Mouse (Mus musculus) urinary bladder, postnatal 14 days (tissue): ENCODE measurements around the gene Epor.

ENCODE experiments used
- DNase-seq: peaks from one replicate; pipeline ENCODE4 v3.0.0; 2021; ENCODE audit warnings: low spot score

The Epor gene

DNA sequence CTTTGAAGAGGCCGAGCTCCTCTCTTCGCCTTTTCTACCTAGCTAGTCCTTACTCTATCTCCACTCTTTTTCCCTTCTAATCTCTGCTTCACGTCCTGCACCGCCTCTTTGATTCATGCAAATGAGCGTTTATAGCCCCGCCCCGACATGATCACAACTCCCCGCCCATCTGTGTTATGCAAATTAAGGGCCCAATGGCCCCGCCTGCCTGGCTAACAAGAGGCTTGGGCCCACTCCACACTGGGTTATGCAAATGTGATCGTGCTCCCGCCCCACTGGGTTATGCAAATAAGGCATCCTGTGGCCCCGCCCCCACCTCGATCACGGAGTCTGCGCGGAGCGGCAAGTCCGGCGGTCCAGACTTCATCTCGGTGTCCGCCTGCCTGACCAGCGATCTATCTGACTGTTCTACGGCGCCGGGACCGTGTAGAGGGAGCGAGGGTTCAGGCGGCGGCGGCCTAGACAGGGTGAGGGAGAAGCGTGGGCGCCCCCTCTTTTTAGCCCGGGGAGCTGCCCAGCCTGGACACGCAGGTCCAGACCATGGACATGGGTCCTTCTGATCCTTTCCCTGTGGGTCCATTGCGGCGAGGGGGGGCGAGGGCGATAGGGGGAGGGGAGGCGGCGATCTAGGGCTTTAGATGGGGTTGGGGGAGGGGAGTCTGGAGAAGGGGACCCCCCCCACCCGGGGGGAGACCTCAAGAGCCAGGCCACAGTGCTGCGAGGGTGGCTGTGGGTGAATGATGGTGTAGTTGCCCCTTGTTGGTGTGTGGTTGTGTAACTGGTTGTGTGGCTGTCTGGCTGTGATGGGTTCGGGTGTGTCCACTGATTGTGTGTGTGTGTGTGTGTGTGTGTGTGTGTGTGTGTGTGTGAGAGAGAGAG, 26.4 kb downstream of the Epor start, which contains the start of gene Plppr2:
Gene Plppr2 (plus strand): TSS at position 342 of the 879 bp plus-strand sequence.
- DNase-seq = peak; percentile 98

DNA sequence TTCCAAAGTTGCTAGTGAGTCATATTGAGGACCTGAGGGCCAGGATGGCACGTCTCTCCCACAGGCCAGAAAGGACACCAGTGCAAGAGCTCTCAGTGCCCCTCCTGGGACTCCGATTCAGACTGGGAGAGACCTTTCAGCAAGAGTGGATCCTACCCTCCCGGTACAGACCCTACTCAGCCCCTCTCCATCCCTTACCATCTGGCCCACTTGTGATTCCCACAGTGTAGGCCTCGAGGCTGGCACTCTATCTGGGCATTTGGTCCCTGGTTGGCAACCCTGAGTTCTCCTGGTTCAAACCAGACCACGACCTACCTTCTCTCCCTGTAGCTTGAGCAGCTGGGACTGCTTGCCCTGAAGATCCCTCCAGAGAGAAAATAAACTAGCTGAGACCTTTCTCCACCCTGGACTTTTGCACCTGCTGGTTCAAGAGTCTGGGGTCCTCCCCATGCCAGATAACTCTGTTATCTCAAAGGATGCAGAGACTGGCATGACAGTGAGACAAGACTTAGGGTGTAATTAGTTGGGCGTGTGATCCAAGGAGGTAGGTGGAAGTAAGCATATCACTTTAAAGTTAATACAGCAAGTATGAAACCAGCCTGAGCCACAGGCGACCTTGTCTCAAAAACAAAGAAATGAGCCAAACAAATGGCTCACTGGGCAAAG, 27.7 kb downstream of the Epor start:
- DNase-seq = no peak

GRCm38 (mm10) chr9:21934021-21934420, 29.3 kb downstream of the Epor start:
- no peak for DNase-seq

DNA sequence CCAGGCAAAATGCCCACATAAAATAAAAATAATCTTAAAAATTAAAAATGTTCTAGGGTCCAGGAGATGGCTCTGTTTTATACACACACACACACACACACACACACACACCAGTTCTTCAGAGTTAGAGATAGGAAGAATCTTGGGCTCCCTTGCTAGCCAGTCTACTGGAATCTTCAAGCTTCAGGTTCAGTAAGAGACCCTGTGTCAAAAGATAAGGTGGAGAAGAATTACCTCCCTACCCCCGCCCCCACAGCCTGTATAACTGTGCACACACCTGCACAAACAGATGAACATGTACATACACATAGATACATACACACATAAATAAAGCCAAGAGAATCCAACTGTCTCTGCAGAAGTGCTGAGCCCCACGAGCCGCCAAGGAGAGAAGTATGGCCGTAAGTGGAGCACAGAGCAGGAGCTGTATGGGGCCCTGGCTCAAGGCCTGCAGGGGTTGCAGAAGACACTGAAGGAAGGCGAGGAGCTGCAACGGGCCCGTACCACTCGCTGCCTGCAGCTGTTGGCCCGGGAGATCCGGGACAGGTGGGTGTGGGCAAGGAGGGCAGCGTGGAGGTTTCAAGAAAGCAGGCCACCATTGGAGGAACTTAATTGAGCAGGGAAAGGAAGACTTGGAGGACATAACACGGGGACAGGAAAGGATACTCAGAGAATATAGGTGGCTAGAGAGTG, 30.7 kb downstream of the Epor start:
- DNase-seq = no peak

DNA sequence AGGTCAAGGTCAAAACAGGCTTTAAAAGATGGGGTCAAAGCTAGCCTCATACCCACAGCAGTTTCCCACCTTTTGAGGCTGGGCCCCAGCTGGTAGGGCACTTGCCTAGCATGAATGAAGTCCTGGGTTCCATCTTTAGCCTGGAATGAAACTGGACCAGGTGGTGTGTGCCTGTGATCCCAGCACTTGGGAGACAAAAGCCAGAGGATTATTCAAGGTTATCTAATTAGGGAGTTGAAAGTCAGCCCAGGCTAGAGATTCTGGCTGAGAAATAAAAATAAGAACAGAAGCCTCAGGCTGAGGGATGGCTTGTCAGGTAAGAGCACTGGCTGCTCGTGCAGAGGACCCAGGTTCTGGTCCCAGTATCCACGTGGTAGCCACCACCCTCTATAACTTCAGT, 31.3 kb downstream of the Epor start:
- no peak for DNase-seq

DNA sequence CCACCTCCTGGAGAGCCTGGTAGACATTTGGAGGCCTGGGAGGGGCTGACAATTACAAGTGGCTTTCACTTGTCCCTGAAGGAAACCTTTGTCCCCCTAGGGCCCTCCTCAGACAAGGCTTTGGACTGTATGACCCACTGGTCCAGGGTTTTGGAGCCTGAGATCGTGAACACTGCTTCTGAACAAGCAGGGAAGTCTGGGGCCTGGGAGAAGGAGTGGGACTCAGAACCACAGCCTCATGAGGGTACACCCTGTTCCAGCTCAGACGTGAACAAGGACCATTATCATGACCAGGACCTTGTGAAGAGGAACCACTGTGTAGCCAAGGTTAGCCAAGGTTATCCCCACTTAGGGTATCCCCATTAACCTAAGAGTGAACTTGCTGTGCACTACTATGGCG, 34.1 kb downstream of the Epor start:
- no peak for DNase-seq

- peak; percentile 93 for DNase-seq
Observed at GRCm38 (mm10) chr9:21927208-21927753, 36.0 kb downstream of the Epor start, which contains the start of the genes Ccdc159 and Tmem205. Ccdc159 (plus strand) TSS chr9:21927471. Tmem205 (minus strand) TSS chr9:21927556.

DNA sequence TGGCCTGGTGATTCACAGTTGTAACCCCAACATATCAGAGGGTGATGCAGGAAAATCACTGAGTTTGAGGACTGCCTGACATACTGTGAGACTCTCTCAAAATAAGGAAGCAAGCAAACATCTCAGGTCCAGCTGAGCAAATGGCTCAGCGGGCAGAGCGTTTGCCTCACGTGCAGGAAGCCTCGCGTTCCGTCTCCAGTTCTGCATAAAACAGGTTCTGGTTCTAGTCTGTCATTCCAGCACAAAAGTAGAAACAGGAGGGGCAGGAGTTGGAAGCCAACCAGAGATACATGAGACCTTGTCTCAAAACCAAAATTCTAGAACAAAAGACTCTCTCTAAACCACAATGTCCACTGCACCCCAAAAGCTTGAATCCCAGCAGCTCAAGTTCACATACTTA, 36.5 kb downstream of the Epor start:
- DNase-seq = no peak

DNA sequence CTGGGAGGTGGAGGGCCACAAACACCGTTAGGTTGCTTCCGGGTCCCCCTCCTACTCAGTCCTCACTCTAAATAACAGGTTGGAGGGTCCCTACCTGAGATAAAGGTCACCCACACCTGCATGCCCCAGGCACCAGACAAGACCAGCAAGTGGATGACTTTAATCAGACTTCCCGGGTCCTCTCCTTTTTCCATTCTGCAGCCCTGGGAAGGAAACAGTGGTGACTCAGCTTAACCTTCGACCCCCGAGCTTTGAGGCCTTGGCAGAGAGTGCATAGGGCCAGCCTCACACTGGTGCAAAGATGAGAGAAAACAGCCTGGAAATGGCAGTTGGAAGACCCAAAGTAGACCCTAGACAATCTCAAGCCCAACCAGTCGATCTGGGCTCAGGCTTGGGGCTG, 37.2 kb downstream of the Epor start:
- no peak for DNase-seq

DNA sequence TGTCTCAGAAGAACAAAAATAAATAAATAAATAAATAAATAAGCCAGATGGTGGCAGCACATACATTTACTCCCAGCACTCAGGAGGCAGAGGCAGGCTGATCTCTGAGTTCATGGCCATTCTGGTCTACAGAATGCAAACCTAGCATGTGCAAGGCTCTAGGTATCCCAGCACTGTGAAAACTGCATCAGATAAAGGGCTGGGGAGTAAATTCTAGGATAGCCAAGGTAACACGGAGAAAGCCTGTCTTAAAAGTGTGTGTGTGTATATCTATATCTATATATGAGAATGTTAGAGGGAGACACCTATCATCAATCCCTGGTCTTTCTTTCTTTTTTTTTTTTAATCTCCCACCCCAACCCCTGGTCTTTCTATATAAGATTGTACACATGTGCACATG, 37.8 kb downstream of the Epor start:
- no peak for DNase-seq

- DNase-seq = no peak
Observed at GRCm38 (mm10) chr9:21925034-21925433, 38.3 kb downstream of the Epor start.

DNA sequence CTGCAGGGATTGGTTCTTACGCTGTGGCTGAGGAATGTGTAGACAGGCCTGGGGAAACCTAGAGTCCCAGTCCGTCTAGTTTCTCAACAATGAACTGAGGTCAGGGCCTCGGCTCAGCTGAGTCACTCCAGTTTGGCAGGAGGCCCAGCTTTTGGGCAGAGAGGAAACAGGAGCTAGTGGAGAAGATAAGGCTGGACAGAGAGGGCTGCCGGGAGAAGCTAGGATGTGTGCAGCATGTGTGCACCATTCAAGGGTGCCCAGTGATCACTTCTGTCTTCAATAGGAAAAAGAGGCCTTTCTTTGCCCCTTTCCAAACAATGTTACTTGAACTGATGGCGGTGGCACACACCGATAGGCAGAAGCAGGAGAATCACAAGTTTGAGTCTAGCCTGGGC, 39.2 kb downstream of the Epor start:
- DNase-seq = peak; percentile 97

DNA sequence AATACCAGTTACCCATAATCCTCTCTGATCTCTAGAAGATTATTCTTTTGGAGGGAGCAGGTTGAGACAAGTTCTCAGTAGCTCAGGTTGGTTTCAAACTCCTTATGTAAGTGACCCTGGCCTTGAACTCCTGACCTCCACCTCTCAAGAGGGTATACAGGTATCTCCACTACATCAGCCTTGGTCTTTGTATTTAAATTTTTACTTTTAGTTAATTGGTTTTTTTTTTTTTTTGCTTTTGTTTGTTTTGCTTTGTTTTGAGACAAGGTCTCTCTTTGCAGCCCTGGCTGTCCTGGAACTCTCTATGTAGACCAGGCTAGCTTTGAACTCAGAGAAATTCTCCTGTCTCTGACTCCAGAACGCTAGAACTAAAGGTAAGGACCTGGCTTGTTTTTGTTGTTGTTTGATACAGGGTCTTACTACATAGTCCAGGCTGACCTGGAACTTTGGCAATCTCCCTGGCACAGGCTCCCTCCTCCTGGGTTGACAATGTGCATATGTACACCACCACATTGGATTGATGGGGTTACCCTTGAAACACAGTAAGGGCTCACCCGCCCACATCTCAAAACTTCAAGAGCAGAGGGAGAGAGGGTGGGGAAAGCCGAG, 39.7 kb downstream of the Epor start:
- DNase-seq = no peak

DNA sequence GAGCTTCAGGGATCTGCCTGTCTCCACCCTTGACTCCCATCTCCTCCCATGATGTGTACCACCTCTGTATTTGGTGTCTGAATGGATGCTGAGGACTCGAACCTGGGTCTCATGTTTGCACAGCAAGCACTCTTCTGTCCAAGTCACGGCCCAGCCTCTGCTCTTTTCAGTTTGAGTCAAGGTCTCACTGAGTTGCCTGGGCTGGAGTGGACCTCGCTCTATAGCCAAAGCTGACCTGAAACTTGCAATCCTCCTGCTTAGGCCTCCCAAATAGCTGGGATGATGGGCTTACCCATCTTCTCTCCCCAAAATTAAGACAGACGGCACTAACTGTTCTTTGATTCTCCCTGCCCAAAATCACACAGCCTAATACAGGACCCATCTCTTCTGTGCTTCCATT, 40.3 kb downstream of the Epor start:
- no peak for DNase-seq

- DNase-seq = no peak
Observed at GRCm38 (mm10) chr9:21918692-21919384, 44.5 kb downstream of the Epor start.

DNA sequence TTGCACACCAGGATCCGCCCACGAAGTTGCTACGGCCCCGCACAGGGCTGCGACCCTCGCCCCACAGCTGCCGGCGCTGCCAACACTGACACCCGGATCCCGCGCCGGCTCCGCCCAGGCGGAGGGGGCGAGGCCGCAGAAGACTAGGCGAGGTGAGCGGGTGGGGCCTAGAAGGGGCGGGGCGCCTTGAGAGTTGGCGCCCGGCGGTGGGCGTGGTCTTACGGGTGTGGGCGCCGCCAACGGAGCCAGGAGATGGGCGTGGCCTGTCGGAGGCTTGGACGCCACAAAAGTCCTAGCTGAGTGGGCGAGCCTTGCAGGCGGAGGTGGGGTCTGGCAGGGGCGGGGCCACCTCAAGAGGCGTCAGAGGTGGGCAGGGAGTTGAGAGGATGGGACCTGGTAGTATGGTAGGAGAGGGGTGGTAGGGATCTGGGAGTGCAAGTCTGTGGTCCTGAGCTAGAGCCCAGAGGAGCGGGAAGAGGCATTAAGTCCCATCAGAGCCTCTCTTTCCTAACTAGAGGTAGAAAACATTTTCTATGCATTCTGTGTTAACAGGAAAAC, 45.2 kb downstream of the Epor start, which contains the start of gene Rab3d:
Gene Rab3d (minus strand): TSS at position 158 of the 558 bp plus-strand sequence.
- peak; percentile 97 for DNase-seq

GRCm38 (mm10) chr9:21917493-21918034, 45.7 kb downstream of the Epor start:
- DNase-seq = peak; percentile 52

DNA sequence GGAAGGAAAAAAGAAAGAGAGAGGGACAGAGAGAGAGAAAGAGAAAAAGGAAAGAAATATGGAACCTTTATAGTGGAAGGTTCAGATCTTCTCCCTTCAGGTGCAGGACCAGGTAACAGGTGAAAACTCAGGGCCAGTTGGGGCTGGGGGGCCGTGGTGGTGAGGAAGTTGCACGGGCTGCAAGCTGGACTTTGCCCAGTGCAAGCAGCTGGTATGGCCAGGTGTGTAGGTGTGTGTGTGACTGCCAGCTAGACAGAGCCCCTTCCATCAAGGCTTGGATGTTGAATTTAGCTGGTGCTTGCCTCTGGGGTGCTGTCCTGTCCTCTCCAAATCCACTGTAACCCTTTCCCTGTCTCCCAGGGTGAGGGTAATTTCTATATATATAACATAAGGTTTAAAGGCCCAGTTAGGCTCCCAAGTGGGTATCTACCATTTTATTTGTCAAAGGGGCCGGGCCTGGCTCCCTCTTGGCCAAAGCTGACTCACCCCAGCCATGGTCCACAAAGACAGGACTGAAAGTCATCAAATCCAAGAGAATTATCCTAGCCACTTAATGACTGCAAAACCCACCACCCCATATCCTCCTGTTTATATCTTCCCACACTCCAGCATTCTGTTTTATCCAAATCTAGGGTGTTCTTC, 46.3 kb downstream of the Epor start:
- DNase-seq = no peak

DNA sequence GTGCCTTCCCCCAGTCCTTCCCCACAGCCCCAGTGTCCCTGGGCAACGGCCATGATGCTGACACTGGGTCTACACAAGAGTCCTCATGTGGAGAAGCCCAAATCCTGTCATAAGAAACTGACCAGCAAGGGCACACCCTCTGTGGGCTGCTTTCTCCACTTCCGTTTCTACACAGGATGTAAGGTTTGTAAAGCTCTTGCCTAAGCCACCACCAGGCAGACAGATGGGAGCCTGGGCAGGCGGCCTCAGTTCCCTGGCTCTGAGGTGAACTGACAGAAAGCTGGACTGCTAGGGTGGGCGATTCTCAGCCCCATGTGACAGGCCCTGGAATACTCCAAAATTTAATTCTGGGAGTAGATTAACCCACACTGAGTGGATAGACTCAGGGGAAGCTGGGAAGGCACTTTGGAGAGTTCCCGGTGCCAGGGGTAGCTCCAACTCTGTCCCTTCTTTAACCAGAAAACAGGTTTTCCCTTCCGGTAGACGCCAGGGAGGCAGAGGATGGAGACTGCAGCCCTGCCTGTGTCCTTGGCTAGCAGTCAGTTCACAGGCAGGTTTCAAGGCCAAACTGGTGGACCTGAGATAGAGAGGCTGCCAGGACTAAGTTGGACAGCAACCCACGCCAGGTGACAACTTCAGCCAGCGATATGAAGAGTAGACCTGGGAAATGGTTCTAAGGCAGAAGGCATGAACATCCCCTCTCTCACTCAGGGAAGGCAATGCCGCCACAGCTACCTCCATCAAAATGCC, 53.7 kb downstream of the Epor start:
- no peak for DNase-seq
